9 mouse cellular contexts compared by ENCODE assay signal in genomic region chr2:142882871-142883624, GRCm38 (mm10). TPM values are rescaled to one million over a fixed set of nuclear protein-coding genes. Genes with fewer than 3 reads are reported as not detected.
A peak's percentile ranks its signal among the peaks of the same experiment; 100 is the strongest.
DNase-seq lines count a peak whose midpoint lies in the region; TF ChIP-seq lines count a peak whose summit lies in the region.
"Had no signal": no experiment of that assay in that cellular context is flagged by ENCODE, and none has a peak within 500 bp of the region (broad histone marks: within the 10 kb centered on the region; RNA-seq: fewer than 3 reads in every experiment).

No protein-coding gene starts in this region.

- 0 out of 2 replicates have a peak overlapping the region, but pooled peaks have one; percentile 17 for H3K27ac ChIP-seq in cortical plate, adult 2 months (ENCODE audit: insufficient read depth, low read length)
- H3K27ac ChIP-seq: embryonic facial prominence, embryonic 15.5 days; stomach, embryonic 15.5 days had no signal

- TF ChIP-seq CTCF in cortical plate, adult 2 months (IDR thresholded peaks at IDR 0.05; ENCODE audit: extremely low read depth, insufficient read depth, low read length): no peak

- no peak for TF ChIP-seq POLR2A in cortical plate, adult 2 months (IDR thresholded peaks at IDR 0.05; ENCODE audit: extremely low read depth, insufficient read depth, low read length)

- no peak overlapping the region for H3K4me3 ChIP-seq in cortical plate, adult 2 months (ENCODE audit: insufficient read depth, low read length)
- H3K4me3 ChIP-seq: embryonic facial prominence, embryonic 15.5 days; stomach, embryonic 15.5 days had no signal

- DNase-seq in gastrocnemius, postnatal 25 days: peak; percentile 21
- DNase-seq in gastrocnemius, postnatal 10 days: no peak
- peak; percentile 20 for DNase-seq in Muller cell, postnatal 12 days (ENCODE audit: inconsistent ontology term)
- peak; percentile 40 for DNase-seq in kidney, postnatal 10 days
- no peak for DNase-seq in urinary bladder, postnatal 25 days (ENCODE audit: low spot score)
- DNase-seq in B cell, adult 2 months: no peak

- peaks cover 12% of the 10 kb centered on the region for H3K4me1 ChIP-seq in cortical plate, adult 2 months (ENCODE audit: control insufficient read depth, insufficient read depth, low read length)
- H3K4me1 ChIP-seq: stomach, embryonic 15.5 days had no signal

RNA-seq across cellular contexts. Expression of gene Kif16b, which starts 18.3 kb away (rescaled TPM):
- total RNA-seq in gastrocnemius, postnatal 25 days (2021): 10 to 100 TPM; 24.1 to 32.0 TPM
- total RNA-seq in gastrocnemius, postnatal 10 days (2021): 10 to 100 TPM; 23.9 to 24.5 TPM
- polyA plus RNA-seq in cortical plate, adult 2 months (2012; rRNA removed): 8.1 and 9.7 TPM in 2 replicates

Comparison
In these comparisons a context has a peak if more than half of its experiments do, and no peak if none do; other contexts are left out.
1. DNase-seq: peak in gastrocnemius, postnatal 25 days (single experiment), Muller cell, postnatal 12 days (single experiment) and kidney, postnatal 10 days (single experiment); none in gastrocnemius, postnatal 10 days (single experiment), urinary bladder, postnatal 25 days (single experiment) and B cell, adult 2 months (0 of 2).